Mouse (Mus musculus) thymus, postnatal 10 days (tissue): ENCODE measurements at regions not wholly inside any gene's neighbourhood (a gene's known extent, or its start where the extent isn't known, plus 50 kb on each side); places are given as distances from the start of the nearest gene placed in this dataset.

Source experiments
- DNase-seq, 2 experiments: peaks; one replicate each; pipeline ENCODE4 v3.0.0; 2021; ENCODE audit warnings: low spot score in 2 of 2

DNA sequence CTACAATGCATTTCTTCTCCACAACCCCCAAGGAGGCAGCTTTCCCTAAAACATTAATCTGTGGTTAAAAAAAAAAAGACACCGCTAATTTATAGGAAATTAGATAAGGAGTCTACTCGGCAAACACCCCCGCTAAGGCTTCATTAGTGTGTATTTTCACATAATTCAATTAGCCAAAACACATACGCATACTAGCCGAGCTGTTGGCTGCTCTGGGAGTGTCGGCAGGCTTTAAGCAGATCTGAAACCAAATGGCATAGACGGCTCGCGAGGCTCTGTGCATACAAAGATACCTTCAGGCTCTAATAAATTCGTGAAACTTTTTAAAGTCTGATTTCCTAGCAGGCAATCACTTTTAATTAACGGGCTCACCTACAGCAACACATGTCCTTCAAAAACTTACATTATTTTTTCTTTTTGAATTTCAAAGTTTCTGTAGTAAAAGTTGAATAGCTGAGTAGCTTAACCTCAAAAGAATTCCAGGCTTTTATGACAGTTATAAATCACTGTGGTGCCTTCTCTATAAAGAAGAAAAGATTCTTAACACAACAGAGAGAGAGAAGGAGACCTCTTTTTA is 68.0 kb upstream of the Smyd2 start:
- no peak for DNase-seq

GRCm38 (mm10) chr1:189989376-189989775 is 67.2 kb upstream of the Smyd2 start:
- no peak for DNase-seq

DNA sequence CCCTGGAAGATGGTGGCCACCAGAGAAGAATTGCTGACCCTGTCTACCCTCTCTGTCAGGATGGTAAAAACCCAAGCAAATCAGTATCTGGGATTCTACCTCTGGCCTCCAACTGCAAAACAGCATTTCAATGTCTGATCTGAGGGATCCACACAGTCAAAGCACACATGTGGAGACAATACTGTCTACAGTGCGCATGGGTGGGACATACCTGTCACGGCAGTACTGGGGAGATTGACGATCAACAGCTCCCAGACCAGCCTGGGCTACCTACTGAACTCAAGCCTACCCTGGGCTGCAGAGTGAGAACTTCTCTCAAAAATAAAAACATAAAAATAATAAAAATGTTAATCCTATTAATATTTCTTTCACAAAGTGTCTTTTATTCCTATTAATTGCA is 66.7 kb upstream of the Smyd2 start:
- DNase-seq = no peak

DNA sequence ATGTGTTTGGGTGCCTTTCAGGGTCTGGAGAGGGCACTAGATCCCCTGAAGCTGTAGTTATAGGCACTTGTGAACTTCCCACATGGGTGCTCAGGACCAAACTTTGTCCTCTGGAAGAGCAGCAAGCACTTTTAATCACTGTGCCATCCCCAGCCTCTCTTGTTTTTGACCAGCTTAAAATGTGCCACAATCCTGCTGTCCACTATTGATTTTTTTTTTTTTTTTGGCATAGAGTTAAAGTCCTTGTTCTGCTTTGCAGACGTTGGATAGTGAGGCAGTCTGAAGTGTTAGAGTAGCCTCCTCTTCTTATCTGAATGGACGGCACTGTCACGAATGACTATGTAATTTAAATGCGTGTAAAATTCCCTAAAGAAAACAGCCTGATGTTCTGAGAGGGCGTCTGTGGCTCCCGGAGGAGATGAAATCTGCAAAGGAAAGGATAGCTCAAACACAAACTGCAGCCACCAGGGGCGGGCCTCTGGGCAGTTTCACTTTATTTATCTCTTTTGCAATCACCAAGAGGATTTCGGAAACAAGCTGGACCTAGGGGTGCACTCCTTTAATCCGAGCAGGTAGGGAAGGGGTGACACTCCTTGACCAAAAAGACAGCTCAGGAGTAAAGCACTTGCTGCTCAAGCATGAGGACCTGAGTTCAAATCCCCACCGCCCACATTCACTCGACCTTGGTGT is 63.5 kb upstream of the Smyd2 start:
- no peak for DNase-seq

GRCm38 (mm10) chr1:189978244-189978643 is 56.1 kb upstream of the Smyd2 start:
- DNase-seq = no peak

GRCm38 (mm10) chr1:189975660-189976059 is 53.5 kb upstream of the Smyd2 start:
- DNase-seq = no peak

GRCm38 (mm10) chr1:189972790-189973406 is 50.7 kb upstream of the Smyd2 start:
- DNase-seq = peak; percentile 63 to 90
